Mouse (Mus musculus) spleen, adult 2 months (tissue): ENCODE measurements around the gene Kcnk5. TPM values are rescaled to one million over a fixed set of nuclear protein-coding genes. Genes with fewer than 3 reads are reported as not detected.

Experiments
- DNase-seq, 2 experiments: peaks; one replicate each; pipeline versions ENCODE4 v3.0.0 to v3.0.0-alpha.2; 2012 to 2021; ENCODE audit warnings: low spot score in 2 of 2, low read depth in 1 of 2
- H3K27ac ChIP-seq: fragments of 200-500 bp; 2 replicates; pipeline ENCODE4 v1.5.1; 2012; ENCODE audit warnings: low read length, inconsistent platforms; ENCODE audit not compliant: insufficient read depth
- H3K27me3 ChIP-seq: fragments of 200-500 bp; 2 replicates; pipeline ENCODE4 v1.6.1; 2012; ENCODE audit warnings: mild to moderate bottlenecking, moderate library complexity, low read length, inconsistent platforms; ENCODE audit not compliant: control insufficient read depth, insufficient read depth
- H3K36me3 ChIP-seq: fragments of 200-500 bp; 2 replicates; pipeline ENCODE4 v1.6.1; 2012; ENCODE audit warnings: mild to moderate bottlenecking, low read length, inconsistent platforms; ENCODE audit not compliant: control insufficient read depth, insufficient read depth
- H3K4me1 ChIP-seq: fragments of 200-500 bp; 2 replicates; pipeline ENCODE4 v1.6.1; 2011; ENCODE audit warnings: inconsistent platforms; ENCODE audit not compliant: control insufficient read depth, insufficient read depth, insufficient read length
- H3K4me3 ChIP-seq: fragments of 200-500 bp; 2 replicates; pipeline ENCODE4 v1.5.1; 2011; ENCODE audit warnings: mild to moderate bottlenecking, inconsistent platforms; ENCODE audit not compliant: insufficient read depth, insufficient read length; ENCODE audit errors: extremely low read depth
- CTCF ChIP-seq: fragments of 200-500 bp; IDR thresholded peaks from 2 replicates; pipeline ENCODE4 v1.5.1; 2011; ENCODE audit warnings: mild to moderate bottlenecking, inconsistent platforms; ENCODE audit not compliant: insufficient read depth, insufficient read length, insufficient replicate concordance; ENCODE audit errors: extremely low read depth
- POLR2A ChIP-seq: fragments of 200-500 bp; IDR thresholded peaks from 2 replicates; pipeline ENCODE4 v1.6.1; 2011; ENCODE audit warnings: low read depth, low read length, inconsistent platforms
- WGBS: fragments of 180-500 bp; shearing (Covaris S2); methylation state at CpG from one replicate; pipeline ENCODE4 v1.1.7; 2018; 5-methylcytosine and 5-hydroxymethylcytosine counted together
- polyA plus RNA-seq: library from polyadenylated mRNA; depleted of rRNA; stranded (reverse); fragments of >200 nt; gene quantifications from 2 replicates; pipeline ENCODE4 v1.2.3, GENCODE M21; 2012

Gene Kcnk5
- polyA plus RNA-seq, 1 experiment = 7.8 TPM

DNA sequence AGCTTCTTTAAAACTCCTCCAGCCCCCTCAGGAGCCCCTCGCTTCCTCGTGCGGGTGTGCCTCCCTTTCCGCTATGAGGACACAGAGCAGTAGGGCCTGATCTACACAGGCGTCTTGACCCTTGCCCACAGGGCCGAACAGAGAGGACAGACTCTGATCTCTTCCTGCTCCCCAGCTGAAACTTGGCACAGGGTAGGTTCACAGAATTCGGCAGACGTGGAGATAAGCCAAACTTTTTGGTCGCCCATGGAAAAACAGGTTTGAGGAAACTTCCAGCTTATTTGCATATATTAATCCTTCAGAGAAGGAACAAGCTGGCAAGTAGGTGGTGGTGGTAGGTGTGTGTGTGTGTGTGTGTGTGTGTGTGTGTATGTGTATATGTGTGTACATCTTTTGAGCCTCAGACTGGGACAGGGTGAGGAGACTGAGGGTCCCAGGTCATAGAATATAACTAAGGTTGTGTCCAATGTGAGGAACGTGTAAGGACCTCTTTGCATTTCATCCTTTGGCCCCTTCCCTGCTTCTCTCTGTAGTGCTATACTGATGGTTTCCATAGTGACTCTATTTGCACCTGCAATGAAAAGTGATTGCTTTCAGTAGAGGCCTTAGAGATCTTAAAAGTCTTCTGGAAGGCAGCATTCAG is 43.1 kb upstream of the Kcnk5 start:
- no peak for TF ChIP-seq CTCF
- TF ChIP-seq POLR2A = no peak
- no peak overlapping the region for H3K27ac ChIP-seq
- H3K4me1 ChIP-seq = no peaks in the 10 kb centered on the region

GRCm38 (mm10) chr14:20224163-20224562 is 42.6 kb upstream of the Kcnk5 start:
- H3K27ac ChIP-seq = no peak overlapping the region
- WGBS = 56% methylated on average over 4 of the region's 4 CpGs
- TF ChIP-seq POLR2A = no peak
- no peak for TF ChIP-seq CTCF
- H3K4me1 ChIP-seq = no peaks in the 10 kb centered on the region
- H3K27me3 ChIP-seq = no peaks in the 10 kb centered on the region
- H3K4me3 ChIP-seq = no peak overlapping the region
- H3K36me3 ChIP-seq = no peaks in the 10 kb centered on the region
- DNase-seq = no peak

More for the DNA sequence above, 43.1 kb upstream of the Kcnk5 start:
- Histone ChIP-seq H3K36me3 (no peaks in the 10 kb centered on the region), H3K4me3 (no peak overlapping the region), H3K27me3 (no peaks in the 10 kb centered on the region)
- no peak for DNase-seq
- 83% methylated on average over 10 of the region's 10 CpGs for WGBS

DNA sequence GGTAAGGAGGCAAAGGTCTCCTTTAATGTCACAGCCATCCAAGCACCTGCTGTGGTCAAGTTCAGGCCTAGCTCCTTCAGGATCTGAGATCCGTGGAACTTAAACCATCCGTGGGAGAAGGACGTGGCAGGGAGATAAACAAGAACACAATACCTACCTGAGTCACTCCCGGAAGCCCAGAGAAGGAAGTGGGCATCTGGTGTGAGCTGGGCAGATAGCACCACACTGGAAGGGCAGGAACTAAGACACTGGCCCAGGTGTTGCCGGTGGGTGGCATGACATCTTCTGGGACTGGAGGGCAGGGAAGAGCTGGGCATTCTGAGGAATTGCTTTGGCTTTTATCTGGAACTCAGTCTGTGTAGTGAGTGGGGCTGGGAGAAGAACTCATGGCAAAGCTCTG is 41.6 kb upstream of the Kcnk5 start:
- H3K27ac ChIP-seq = no peak overlapping the region
- no peaks in the 10 kb centered on the region for H3K27me3 ChIP-seq
- DNase-seq = no peak
- H3K36me3 ChIP-seq = no peaks in the 10 kb centered on the region
- TF ChIP-seq CTCF = no peak
- TF ChIP-seq POLR2A = no peak
- H3K4me3 ChIP-seq = no peak overlapping the region
- H3K4me1 ChIP-seq = no peaks in the 10 kb centered on the region
- 14% methylated on average over 5 of the region's 5 CpGs for WGBS

DNA sequence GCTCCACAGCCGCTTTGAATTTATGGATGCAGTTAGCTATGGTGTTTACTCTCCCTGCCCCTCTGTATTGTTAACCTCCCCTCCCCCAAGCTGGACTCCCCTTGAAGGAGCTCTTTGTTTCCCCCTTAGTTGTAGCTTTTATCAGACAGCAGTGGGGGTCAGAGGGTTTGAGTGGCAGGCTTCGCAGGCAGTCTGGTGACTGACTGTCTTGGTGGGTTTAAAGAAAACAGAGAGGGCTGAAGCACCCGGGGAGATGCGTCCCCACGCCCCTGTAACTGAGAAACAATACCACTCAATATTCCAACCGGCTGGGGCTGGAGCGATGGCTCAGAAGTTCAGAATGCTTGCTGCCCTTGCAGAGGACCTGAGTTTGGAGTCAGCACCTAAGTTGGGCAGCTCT is 39.5 kb upstream of the Kcnk5 start:
- no peaks in the 10 kb centered on the region for H3K36me3 ChIP-seq
- H3K27ac ChIP-seq = no peak overlapping the region
- no peaks in the 10 kb centered on the region for H3K27me3 ChIP-seq
- H3K4me3 ChIP-seq = no peak overlapping the region
- H3K4me1 ChIP-seq = no peaks in the 10 kb centered on the region
- DNase-seq = no peak
- WGBS = 88% methylated on average over 7 of the region's 7 CpGs
- TF ChIP-seq POLR2A = no peak
- no peak for TF ChIP-seq CTCF

DNA sequence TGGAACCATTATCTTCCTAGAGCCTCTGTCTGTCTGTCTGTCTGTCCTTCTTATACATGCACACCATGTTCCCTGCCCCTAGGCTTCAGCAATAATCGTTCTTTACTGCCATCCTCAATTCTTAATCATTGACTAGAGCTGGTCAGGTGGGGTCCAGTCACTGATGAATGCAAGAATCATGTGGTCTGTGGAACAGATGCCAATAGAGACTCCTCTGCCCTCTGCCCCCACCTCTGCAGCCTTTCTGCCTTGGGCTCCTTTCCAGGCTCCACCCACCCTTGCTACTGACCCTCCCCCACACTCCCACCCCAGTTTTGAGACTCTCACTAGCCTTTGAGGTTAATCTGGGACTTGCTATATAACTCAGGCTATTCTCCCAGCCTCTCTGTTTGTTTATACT is 38.2 kb upstream of the Kcnk5 start:
- TF ChIP-seq CTCF (no peak), POLR2A (no peak)
- no peaks in the 10 kb centered on the region for H3K27me3 ChIP-seq
- no peaks in the 10 kb centered on the region for H3K4me1 ChIP-seq
- no peak overlapping the region for H3K4me3 ChIP-seq
- no peaks in the 10 kb centered on the region for H3K36me3 ChIP-seq
- H3K27ac ChIP-seq = no peak overlapping the region
- no peak for DNase-seq
- 93% methylated on average over 1 of the region's 1 CpGs for WGBS

- no peaks in the 10 kb centered on the region for H3K4me1 ChIP-seq
- H3K4me3 ChIP-seq = no peak overlapping the region
- no peaks in the 10 kb centered on the region for H3K27me3 ChIP-seq
- no peak for DNase-seq
- no peak overlapping the region for H3K27ac ChIP-seq
- 43% methylated on average over 3 of the region's 3 CpGs for WGBS
- H3K36me3 ChIP-seq = no peaks in the 10 kb centered on the region
- no peak for TF ChIP-seq CTCF
- TF ChIP-seq POLR2A = no peak
These were observed 35.8 kb upstream of the Kcnk5 start for GRCm38 (mm10) chr14:20217299-20217864.
